Mouse (Mus musculus): Measurements from ENCODE around the gene Med16. TPM values are rescaled to one million over a fixed set of nuclear protein-coding genes. Genes with fewer than 3 reads are reported as not detected.
A peak's percentile ranks its signal among the peaks of the same experiment; 100 is the strongest.

The Med16 gene
- 39.7 and 45.7 TPM in 2 replicates for polyA plus RNA-seq (2014; fragmentation: Nextera tagmentation; extraction: Ambion mirVana)

GRCm38 (mm10) chr10:79908167-79909091 is at the start of gene Med16:
Med16 (minus strand) TSS chr10:79908923.
- Histone ChIP-seq H3K4me3 (ENCODE audit: low read depth, low read length) (peak within 1 kb of the TSS; percentile 76), H3K27ac (ENCODE audit: low read depth, low read length) (peak within 1 kb of the TSS; percentile 95), H3K4me1 (ENCODE audit: control insufficient read depth, insufficient read depth, low read length) (peaks cover 8% of the 10 kb centered on the region), H3K9me3 (ENCODE audit: control insufficient read depth, low read length) (no peaks in the 10 kb centered on the region), H3K27me3 (ENCODE audit: control insufficient read depth, insufficient read depth, low read length) (no peaks in the 10 kb centered on the region), H3K9ac (ENCODE audit: low read length) (peak within 1 kb of the TSS; percentile 98), H3K4me2 (peak within 1 kb of the TSS; percentile 39), H3K36me3 (ENCODE audit: control insufficient read depth, insufficient read depth, low read length) (peaks cover 13% of the 10 kb centered on the region; the same call in 1 of the 2 replicates)
- peak; percentile 95 for ATAC-seq (ENCODE audit: low FRiP score)
- peak; percentile 99 for DNase-seq (ENCODE audit: low spot score, missing footprints)
- 2% methylated on average over 52 of the region's 52 CpGs for WGBS

- no peak overlapping the region for H3K27ac ChIP-seq (ENCODE audit: low read depth, low read length)
- H3K27me3 ChIP-seq (ENCODE audit: control insufficient read depth, insufficient read depth, low read length), result no peaks in the 10 kb centered on the region; the same call in 1 of the 2 replicates
- H3K4me2 ChIP-seq, result 0 out of 2 replicates have a peak overlapping the region, but pooled peaks have one; percentile 10
- no peaks in the 10 kb centered on the region for H3K9me3 ChIP-seq (ENCODE audit: control insufficient read depth, low read length)
- no peak for ATAC-seq (ENCODE audit: low FRiP score)
- no peak overlapping the region for H3K4me3 ChIP-seq (ENCODE audit: low read depth, low read length)
- peak; percentile 96 for DNase-seq (ENCODE audit: low spot score, missing footprints)
- H3K4me1 ChIP-seq (ENCODE audit: control insufficient read depth, insufficient read depth, low read length), result peaks cover 10% of the 10 kb centered on the region
- peaks cover 9% of the 10 kb centered on the region for H3K36me3 ChIP-seq (ENCODE audit: control insufficient read depth, insufficient read depth, low read length)
- WGBS, result 12% methylated on average over 21 of the region's 21 CpGs
- H3K9ac ChIP-seq (ENCODE audit: low read length), result no peak overlapping the region
Observed at GRCm38 (mm10) chr10:79958140-79958816, 49.6 kb upstream of the Med16 start.

- WGBS, result 10% methylated on average over 4 of the region's 4 CpGs
Observed at GRCm38 (mm10) chr10:79956643-79957154, 48.0 kb upstream of the Med16 start.

GRCm38 (mm10) chr10:79955691-79956090 is 47.0 kb upstream of the Med16 start:
- Histone ChIP-seq H3K4me3 (ENCODE audit: low read depth, low read length) (no peak overlapping the region), H3K4me2 (no peak overlapping the region), H3K4me1 (ENCODE audit: control insufficient read depth, insufficient read depth, low read length) (peaks cover 6% of the 10 kb centered on the region), H3K27me3 (ENCODE audit: control insufficient read depth, insufficient read depth, low read length) (no peaks in the 10 kb centered on the region; the same call in 1 of the 2 replicates), H3K36me3 (ENCODE audit: control insufficient read depth, insufficient read depth, low read length) (no peaks in the 10 kb centered on the region), H3K9ac (ENCODE audit: low read length) (no peak overlapping the region), H3K9me3 (ENCODE audit: control insufficient read depth, low read length) (no peaks in the 10 kb centered on the region), H3K27ac (ENCODE audit: low read depth, low read length) (no peak overlapping the region)
- no peak for DNase-seq (ENCODE audit: low spot score, missing footprints)
- WGBS, result 70% methylated on average over 9 of the region's 9 CpGs
- ATAC-seq (ENCODE audit: low FRiP score), result no peak

More at GRCm38 (mm10) chr10:79956643-79957154, 48.0 kb upstream of the Med16 start:
- H3K36me3 ChIP-seq (ENCODE audit: control insufficient read depth, insufficient read depth, low read length), result peaks cover 4% of the 10 kb centered on the region; the same call in 1 of the 2 replicates
- H3K9ac ChIP-seq (ENCODE audit: low read length), result no peak overlapping the region
- DNase-seq (ENCODE audit: low spot score, missing footprints), result no peak
- H3K4me3 ChIP-seq (ENCODE audit: low read depth, low read length), result no peak overlapping the region
- H3K27ac ChIP-seq (ENCODE audit: low read depth, low read length), result no peak overlapping the region
- no peaks in the 10 kb centered on the region for H3K9me3 ChIP-seq (ENCODE audit: control insufficient read depth, low read length)
- peaks cover 10% of the 10 kb centered on the region for H3K4me1 ChIP-seq (ENCODE audit: control insufficient read depth, insufficient read depth, low read length)
- H3K27me3 ChIP-seq (ENCODE audit: control insufficient read depth, insufficient read depth, low read length), result no peaks in the 10 kb centered on the region; the same call in 1 of the 2 replicates
- ATAC-seq (ENCODE audit: low FRiP score), result no peak
- no peak overlapping the region for H3K4me2 ChIP-seq

GRCm38 (mm10) chr10:79953946-79954345 is 45.2 kb upstream of the Med16 start:
- DNase-seq (ENCODE audit: low spot score, missing footprints) (no peak), ATAC-seq (ENCODE audit: low FRiP score) (no peak)
- Histone ChIP-seq H3K27ac (ENCODE audit: low read depth, low read length) (no peak overlapping the region), H3K4me2 (no peak overlapping the region), H3K36me3 (ENCODE audit: control insufficient read depth, insufficient read depth, low read length) (no peaks in the 10 kb centered on the region), H3K9me3 (ENCODE audit: control insufficient read depth, low read length) (no peaks in the 10 kb centered on the region), H3K27me3 (ENCODE audit: control insufficient read depth, insufficient read depth, low read length) (no peaks in the 10 kb centered on the region; the same call in 1 of the 2 replicates), H3K4me1 (ENCODE audit: control insufficient read depth, insufficient read depth, low read length) (0 out of 2 replicates have a peak, but pooled peaks cover 2% of the 10 kb centered on the region), H3K4me3 (ENCODE audit: low read depth, low read length) (no peak overlapping the region), H3K9ac (ENCODE audit: low read length) (no peak overlapping the region)
- WGBS, result 87% methylated on average over 6 of the region's 6 CpGs

DNA sequence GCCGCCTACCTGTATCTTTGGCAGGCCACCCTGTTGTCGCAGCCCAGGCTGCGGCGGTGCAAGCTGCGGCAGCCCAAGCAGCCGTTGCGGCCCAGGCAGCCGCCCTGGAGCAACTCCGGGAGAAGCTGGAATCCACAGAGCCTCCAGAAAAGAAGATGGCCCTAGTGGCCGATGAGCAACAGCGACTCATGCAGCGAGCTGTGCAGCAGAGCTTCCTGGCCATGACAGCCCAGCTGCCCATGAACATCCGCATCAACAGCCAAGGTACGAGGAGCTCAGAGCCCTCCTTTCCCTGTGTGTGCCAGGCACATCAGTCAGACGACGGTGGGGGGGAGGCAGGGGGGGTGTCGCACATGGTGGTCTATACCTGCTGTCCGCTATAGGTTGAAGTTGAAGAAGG is 41.9 kb upstream of the Med16 start:
- no peak overlapping the region for H3K27ac ChIP-seq (ENCODE audit: low read depth, low read length)
- H3K36me3 ChIP-seq (ENCODE audit: control insufficient read depth, insufficient read depth, low read length), result no peaks in the 10 kb centered on the region
- WGBS, result 86% methylated on average over 18 of the region's 18 CpGs
- H3K9ac ChIP-seq (ENCODE audit: low read length), result no peak overlapping the region
- ATAC-seq (ENCODE audit: low FRiP score) (no peak), DNase-seq (ENCODE audit: low spot score, missing footprints) (no peak)
- no peaks in the 10 kb centered on the region for H3K9me3 ChIP-seq (ENCODE audit: control insufficient read depth, low read length)
- H3K4me3 ChIP-seq (ENCODE audit: low read depth, low read length), result no peak overlapping the region
- H3K4me2 ChIP-seq, result no peak overlapping the region
- H3K27me3 ChIP-seq (ENCODE audit: control insufficient read depth, insufficient read depth, low read length), result no peaks in the 10 kb centered on the region; the same call in 1 of the 2 replicates
- peaks cover 16% of the 10 kb centered on the region for H3K4me1 ChIP-seq (ENCODE audit: control insufficient read depth, insufficient read depth, low read length)

- 93% methylated on average over 4 of the region's 4 CpGs for WGBS
- H3K4me2 ChIP-seq, result no peak overlapping the region
- H3K27ac ChIP-seq (ENCODE audit: low read depth, low read length), result no peak overlapping the region
- H3K4me3 ChIP-seq (ENCODE audit: low read depth, low read length), result no peak overlapping the region
- H3K9me3 ChIP-seq (ENCODE audit: control insufficient read depth, low read length), result no peaks in the 10 kb centered on the region
- H3K9ac ChIP-seq (ENCODE audit: low read length), result no peak overlapping the region
- DNase-seq (ENCODE audit: low spot score, missing footprints), result no peak
- no peaks in the 10 kb centered on the region; the same call in 1 of the 2 replicates for H3K27me3 ChIP-seq (ENCODE audit: control insufficient read depth, insufficient read depth, low read length)
- no peak for ATAC-seq (ENCODE audit: low FRiP score)
- peaks cover 19% of the 10 kb centered on the region for H3K4me1 ChIP-seq (ENCODE audit: control insufficient read depth, insufficient read depth, low read length)
- H3K36me3 ChIP-seq (ENCODE audit: control insufficient read depth, insufficient read depth, low read length), result no peaks in the 10 kb centered on the region
Observed at GRCm38 (mm10) chr10:79949873-79950272, 41.1 kb upstream of the Med16 start.

- H3K27me3 ChIP-seq (ENCODE audit: control insufficient read depth, insufficient read depth, low read length), result no peaks in the 10 kb centered on the region
- DNase-seq (ENCODE audit: low spot score, missing footprints), result no peak
- H3K9me3 ChIP-seq (ENCODE audit: control insufficient read depth, low read length), result no peaks in the 10 kb centered on the region
- H3K9ac ChIP-seq (ENCODE audit: low read length), result no peak overlapping the region
- no peaks in the 10 kb centered on the region for H3K36me3 ChIP-seq (ENCODE audit: control insufficient read depth, insufficient read depth, low read length)
- H3K4me3 ChIP-seq (ENCODE audit: low read depth, low read length), result no peak overlapping the region
- 84% methylated on average over 6 of the region's 6 CpGs for WGBS
- peaks cover 23% of the 10 kb centered on the region for H3K4me1 ChIP-seq (ENCODE audit: control insufficient read depth, insufficient read depth, low read length)
- no peak overlapping the region for H3K4me2 ChIP-seq
- no peak for ATAC-seq (ENCODE audit: low FRiP score)
- no peak overlapping the region; the same call in 1 of the 2 replicates for H3K27ac ChIP-seq (ENCODE audit: low read depth, low read length)
Observed at GRCm38 (mm10) chr10:79947502-79947901, 38.8 kb upstream of the Med16 start.

All from midbrain, embryonic 11.5 days (tissue).